Mouse (Mus musculus): ENCODE measurements around the gene Neurl2. TPM values are rescaled to one million over a fixed set of nuclear protein-coding genes. Genes with fewer than 3 reads are reported as not detected.

Gene Neurl2
- total RNA-seq, 2 experiments from 2014 or later = 38.5 to 41.9 TPM

GRCm38 (mm10) chr2:164790451-164790850 is 42.8 kb downstream of the Neurl2 start:
- no peak for DNase-seq (ENCODE audit: low spot score in 2 of 2)

- no peak for DNase-seq (ENCODE audit: low spot score in 2 of 2)
Measured at GRCm38 (mm10) chr2:164788411-164788810, 44.8 kb downstream of the Neurl2 start.

DNA sequence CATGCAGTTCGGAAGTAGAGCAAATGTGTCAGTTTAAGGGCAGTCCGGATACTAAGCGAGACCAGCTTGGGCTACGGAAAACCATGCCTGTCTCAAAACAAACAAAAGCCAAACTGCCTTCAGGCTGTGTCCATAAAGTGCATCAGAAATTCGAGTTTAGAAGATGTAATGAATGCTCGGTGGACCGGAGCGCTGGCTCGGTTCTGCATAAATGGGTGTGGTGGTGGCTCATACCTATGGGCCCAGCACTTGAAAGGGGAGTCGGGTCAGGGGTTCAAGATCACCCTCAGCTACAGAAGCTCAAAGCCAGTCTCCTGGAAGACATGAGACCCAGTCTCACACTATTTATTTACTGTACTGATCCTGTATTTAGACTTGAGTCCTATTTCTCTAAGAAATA is 45.5 kb downstream of the Neurl2 start:
- no peak for DNase-seq (ENCODE audit: low spot score in 2 of 2)

- no peak for DNase-seq (ENCODE audit: low spot score in 2 of 2)
Measured at GRCm38 (mm10) chr2:164787032-164787431, 46.2 kb downstream of the Neurl2 start.

- no peak for DNase-seq (ENCODE audit: low spot score in 2 of 2)
Measured at GRCm38 (mm10) chr2:164786388-164786885, 46.8 kb downstream of the Neurl2 start.

DNA sequence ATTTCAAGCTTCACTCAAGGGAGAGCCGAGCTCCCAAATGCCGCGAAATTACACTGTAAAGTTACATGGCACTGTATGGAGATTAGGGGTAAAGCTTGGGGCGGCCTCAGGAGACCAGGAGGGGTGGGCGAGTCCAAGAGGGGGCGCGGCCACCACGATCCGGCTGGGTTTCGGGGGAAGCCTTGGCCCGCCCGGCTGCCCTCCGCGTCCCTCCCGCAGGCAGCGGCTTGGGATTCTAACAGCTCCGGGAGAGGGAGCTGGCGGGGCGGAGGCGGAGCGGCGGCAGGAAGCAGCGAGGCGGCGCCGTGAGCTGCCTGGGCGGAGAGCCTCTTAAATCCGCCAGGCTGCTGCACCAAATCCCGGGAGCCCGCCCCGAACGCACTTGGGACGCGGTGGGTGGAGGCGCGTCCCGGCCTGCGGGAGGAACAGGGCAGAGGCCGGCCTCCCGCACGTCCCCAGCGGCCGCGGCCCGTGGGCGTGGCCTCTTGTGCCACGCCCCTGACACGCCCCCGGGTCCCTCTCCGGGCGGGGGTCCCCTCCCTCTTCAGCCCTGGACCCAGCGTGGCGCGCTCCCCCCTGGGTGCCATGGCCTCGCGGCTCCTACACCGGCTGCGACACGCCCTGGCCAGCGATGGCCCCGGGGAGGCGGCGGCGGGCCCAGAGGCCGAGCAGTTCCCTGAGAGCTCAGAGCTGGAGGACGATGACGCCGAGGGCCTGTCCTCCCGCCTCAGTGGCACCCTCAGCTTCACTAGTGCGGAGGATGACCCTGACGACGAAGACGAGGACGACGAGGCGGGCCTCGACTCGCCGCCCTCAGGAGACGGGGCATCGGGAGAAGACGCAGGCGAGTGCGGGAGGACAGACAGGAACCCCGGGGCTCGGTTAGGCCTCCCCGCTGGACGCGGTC is 47.5 kb downstream of the Neurl2 start, which contains the start of gene Snx21:
Snx21 (plus strand) TSS at position 343 of the 907 bp plus-strand sequence.
- DNase-seq (ENCODE audit: low spot score in 2 of 2) = peak; percentile 77 to 85

- no peak for DNase-seq (ENCODE audit: low spot score in 2 of 2)
Measured at GRCm38 (mm10) chr2:164784869-164785420, 48.3 kb downstream of the Neurl2 start.

DNA sequence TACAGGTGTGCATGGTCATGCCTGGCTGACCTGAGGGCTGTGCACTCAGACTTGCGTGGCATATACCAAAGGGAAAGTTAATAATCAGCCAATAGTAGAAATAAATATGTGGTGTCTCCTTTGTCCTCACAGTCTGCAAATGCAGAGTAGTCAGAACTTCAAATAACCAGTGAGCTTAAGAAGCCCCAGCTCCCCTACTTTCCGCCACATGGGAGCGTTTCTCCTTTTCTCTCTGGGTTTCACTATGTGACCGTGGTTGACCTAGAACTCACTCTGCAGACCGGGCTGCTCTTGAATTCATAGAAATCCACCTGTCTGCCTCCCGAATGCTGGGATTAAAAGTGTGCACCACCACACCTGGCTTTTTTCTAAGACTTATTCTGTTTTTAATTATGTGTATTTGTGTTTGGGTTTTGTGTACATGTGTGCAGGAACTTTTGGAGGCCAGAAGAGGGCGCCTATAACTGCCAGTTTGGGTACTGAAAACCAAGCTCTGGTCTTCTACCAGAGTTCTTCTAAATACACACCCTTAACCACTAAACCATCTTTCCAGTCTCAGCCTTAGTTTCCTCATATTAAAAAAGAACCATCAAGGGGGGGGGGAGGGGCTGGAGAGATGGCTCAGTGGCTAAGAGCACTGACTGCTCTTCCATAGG is 49.2 kb downstream of the Neurl2 start:
- DNase-seq (ENCODE audit: low spot score in 2 of 2) = no peak

- DNase-seq (ENCODE audit: low spot score in 2 of 2) = no peak
Measured at GRCm38 (mm10) chr2:164781876-164782275, 51.4 kb downstream of the Neurl2 start.

Other genes starting within 250 kb of the Neurl2 start
- gene Wfdc6a, start 248.0 kb downstream of the Neurl2 start, total RNA-seq (2021) = not detected
- gene Eppin, start 239.9 kb downstream of the Neurl2 start, total RNA-seq (2021) = not detected
- not detected for gene Wfdc6b, start 219.9 kb downstream of the Neurl2 start, total RNA-seq (2021)
- not detected for gene Wfdc8, start 219.8 kb downstream of the Neurl2 start, total RNA-seq (2021)
- gene Wfdc16, start 194.7 kb downstream of the Neurl2 start, total RNA-seq (2021) = not detected
- gene Wfdc10, start 177.4 kb downstream of the Neurl2 start, total RNA-seq (2021) = not detected
- not detected for gene Wfdc9, start 176.9 kb downstream of the Neurl2 start, total RNA-seq (2021)
- not detected for gene Wfdc11, start 159.4 kb downstream of the Neurl2 start, total RNA-seq (2021)
- not detected for gene Wfdc13, start 148.3 kb downstream of the Neurl2 start, total RNA-seq (2021)
- gene Spint4, start 135.0 kb downstream of the Neurl2 start, total RNA-seq (2021) = not detected
- not detected for gene Spint5, start 118.2 kb downstream of the Neurl2 start, total RNA-seq (2021)
- not detected for gene Wfdc3, start 87.5 kb downstream of the Neurl2 start, total RNA-seq (2021)
- 10 to 100 TPM; 40.8 to 40.9 TPM for gene Dnttip1, start 87.5 kb downstream of the Neurl2 start, total RNA-seq (2021)
- 10 to 100 TPM; 26.8 to 34.0 TPM for gene Ube2c, start 63.6 kb downstream of the Neurl2 start, total RNA-seq (2021)
- over 10,000 TPM; 10,138 to 10,688 TPM for gene Tnnc2, start 53.5 kb downstream of the Neurl2 start, total RNA-seq (2021)
- 10 to 100 TPM; 23.4 to 24.6 TPM for gene Snx21, start 47.6 kb downstream of the Neurl2 start, total RNA-seq (2021)
- 10 to 100 TPM; 12.8 to 14.0 TPM for gene Acot8, start 28.6 kb downstream of the Neurl2 start, total RNA-seq (2021)
- gene Zswim3, start 28.4 kb downstream of the Neurl2 start, total RNA-seq (2021) = 1 to 10 TPM; 1.5 to 1.6 TPM
- gene Zswim1, start 10.8 kb downstream of the Neurl2 start, total RNA-seq (2021) = 1 to 10 TPM; 4.7 to 5.9 TPM
- 1 to 10 TPM; 1.2 to 1.9 TPM for gene Spata25, start 4.9 kb downstream of the Neurl2 start, total RNA-seq (2021)
- gene Ctsa, start 583 bp downstream of the Neurl2 start, total RNA-seq (2021) = 10 to 100 TPM; 75.0 to 82.3 TPM
- 10 to 100 TPM in 1 of 2 experiments, 1 to 10 TPM in 1; 9.5 to 15.5 TPM for gene Pltp, start 24.3 kb upstream of the Neurl2 start, total RNA-seq (2021)
- gene Pcif1, start 45.8 kb upstream of the Neurl2 start, total RNA-seq (2021) = 10 to 100 TPM; 42.1 to 43.3 TPM
- gene Zfp335, start 78.3 kb upstream of the Neurl2 start, total RNA-seq (2021) = 10 to 100 TPM; 11.7 to 14.3 TPM
- 1 to 10 TPM in 1 of 2 experiments, under 1 TPM in 1; 0.93 to 1.1 TPM for gene Mmp9, start 107.3 kb upstream of the Neurl2 start, total RNA-seq (2021)
- under 1 TPM; 0.54 to 0.93 TPM for gene Slc12a5, start 127.3 kb upstream of the Neurl2 start, total RNA-seq (2021)
- gene Ncoa5, start 201.4 kb upstream of the Neurl2 start, total RNA-seq (2021) = 10 to 100 TPM; 31.4 to 34.4 TPM
- gene Cd40, start 222.2 kb upstream of the Neurl2 start, total RNA-seq (2021) = 1 to 10 TPM; 1.8 to 2.3 TPM